Mouse (Mus musculus): Measurements from ENCODE around the gene Tmem196. TPM values are rescaled to one million over a fixed set of nuclear protein-coding genes. Genes with fewer than 3 reads are reported as not detected.

The Tmem196 gene
- 1 to 10 TPM in 1 of 2 experiments, under 1 TPM in 1; 0.91 to 1.3 TPM for total RNA-seq (2021)
- long read RNA-seq, experiment 1, result 0 reads
- long read RNA-seq, experiment 2, partial matches to known transcripts, result 0 of 1 reads
- long read RNA-seq, experiment 2, other reads (novel, unspliced or antisense), result 0 of 1 reads

GRCm38 (mm10) chr12:119945589-119946310, at the start of gene Tmem196:
TSS of gene Tmem196 (plus strand) at chr12:119945822.
- peak in 1 of 2 experiments; percentile 12 for DNase-seq (ENCODE audit: low spot score in 2 of 2)

GRCm38 (mm10) chr12:119946311-119946692, 680 bp downstream of the Tmem196 start:
- no peak for DNase-seq (ENCODE audit: low spot score in 2 of 2)

DNA sequence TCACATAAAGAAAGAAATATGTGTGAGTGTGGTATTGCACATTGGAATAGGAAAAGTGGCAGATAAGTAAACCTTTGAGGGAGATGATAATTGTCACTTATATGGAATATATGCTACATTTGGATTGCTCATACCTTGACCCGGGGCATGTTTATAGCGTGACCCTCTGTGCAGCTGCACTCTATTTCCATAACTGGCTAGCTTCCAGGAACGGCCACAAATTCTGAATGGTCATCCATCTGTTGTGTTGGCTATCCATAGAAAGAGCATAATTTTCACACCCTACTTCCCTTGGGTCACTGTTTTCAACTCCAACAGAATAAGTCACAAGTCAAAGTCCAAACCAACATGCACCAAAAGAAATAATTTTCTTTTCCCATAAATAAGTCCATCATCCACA, 11.4 kb downstream of the Tmem196 start:
- no peak for DNase-seq (ENCODE audit: low spot score in 2 of 2)

GRCm38 (mm10) chr12:119960730-119961129, 15.1 kb downstream of the Tmem196 start:
- peak; percentile 23 to 29 for DNase-seq (ENCODE audit: low spot score in 2 of 2)

- DNase-seq (ENCODE audit: low spot score in 2 of 2), result no peak
These were observed 19.8 kb downstream of the Tmem196 start for GRCm38 (mm10) chr12:119965373-119965772.

DNA sequence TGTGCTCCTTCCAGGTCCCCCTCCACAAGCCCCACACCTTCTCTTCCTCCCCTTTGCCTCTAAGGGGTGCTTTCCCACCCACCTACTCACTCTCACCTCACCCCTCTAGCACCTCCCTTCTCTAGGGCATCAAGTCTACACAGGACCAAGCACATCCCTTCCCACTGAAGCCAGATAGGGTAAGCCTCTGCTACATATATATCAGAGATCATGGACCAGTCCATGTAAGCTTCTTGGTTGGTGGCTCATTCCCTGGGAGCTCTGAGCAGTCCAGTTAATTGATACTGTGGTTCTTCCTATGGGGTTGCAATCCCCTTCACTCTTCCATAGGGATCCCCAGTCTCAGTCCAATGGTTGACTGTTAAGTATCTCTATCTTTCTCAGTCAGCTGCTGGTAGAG, 24.4 kb downstream of the Tmem196 start:
- no peak for DNase-seq (ENCODE audit: low spot score in 2 of 2)

DNA sequence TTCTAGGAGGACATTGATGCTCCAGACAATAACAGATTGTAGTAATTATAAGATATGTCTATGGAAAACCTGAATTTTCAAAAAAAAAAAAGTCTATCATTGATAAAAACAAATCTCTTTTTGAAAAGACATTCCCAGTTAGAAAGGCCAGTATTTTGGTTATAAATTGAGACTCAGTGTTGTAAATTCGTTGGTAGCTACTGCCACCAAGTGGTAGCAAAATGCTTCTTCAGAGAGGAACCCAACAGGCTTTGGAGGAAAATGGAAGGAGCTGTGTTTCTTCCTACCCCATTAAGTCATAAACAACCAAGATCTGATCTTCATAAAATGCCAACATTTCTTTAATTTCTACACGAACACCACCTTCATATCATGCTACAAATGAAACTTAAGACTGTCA, 36.1 kb downstream of the Tmem196 start:
- peak in 1 of 2 experiments; percentile 14 for DNase-seq (ENCODE audit: low spot score in 2 of 2)

DNA sequence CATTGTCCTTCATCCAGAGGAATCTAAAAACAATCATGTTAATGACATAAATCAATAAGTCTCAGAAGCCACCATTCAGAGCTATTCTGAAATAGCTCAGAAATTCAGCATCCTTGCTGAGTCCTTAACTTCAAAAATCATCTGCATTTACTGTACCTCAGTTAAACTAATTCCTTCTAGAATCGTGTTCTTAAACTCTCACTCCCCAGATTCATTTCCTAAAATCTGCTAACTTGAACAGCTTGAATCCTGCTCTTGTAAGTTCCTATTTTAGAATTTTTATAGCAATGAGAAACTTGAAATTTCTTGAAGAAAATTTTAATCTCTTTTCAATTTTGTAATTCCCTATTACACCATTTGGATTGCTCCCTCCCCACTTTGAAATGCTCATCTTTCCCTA, 52.6 kb downstream of the Tmem196 start:
- no peak for DNase-seq (ENCODE audit: low spot score in 2 of 2)

DNA sequence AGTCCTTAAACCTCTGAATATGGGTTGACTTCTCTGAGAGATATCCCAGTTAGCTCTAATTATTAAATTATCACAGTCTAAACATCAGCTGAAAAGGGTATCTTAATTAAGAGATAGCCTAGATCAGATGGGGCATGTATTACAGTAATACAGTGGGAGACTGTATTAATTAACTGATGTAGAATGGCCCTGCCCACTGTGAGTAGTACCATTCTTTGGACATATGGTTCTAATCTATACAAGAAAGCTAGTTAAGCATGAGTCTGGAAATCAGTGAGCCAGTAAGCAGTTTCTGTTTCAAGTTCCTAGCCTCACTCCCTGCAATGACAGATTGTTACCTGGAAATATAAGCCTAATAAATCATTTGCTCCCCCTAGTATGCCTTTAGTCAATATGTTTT, 58.7 kb downstream of the Tmem196 start:
- no peak for DNase-seq (ENCODE audit: low spot score in 2 of 2)

GRCm38 (mm10) chr12:120014768-120015167, 69.1 kb downstream of the Tmem196 start:
- DNase-seq (ENCODE audit: low spot score in 2 of 2), result no peak

- no peak for DNase-seq (ENCODE audit: low spot score in 2 of 2)
These were observed 69.6 kb downstream of the Tmem196 start for GRCm38 (mm10) chr12:120015201-120015600.

- DNase-seq (ENCODE audit: low spot score in 2 of 2), result peak; percentile 9 to 36
These were observed 82.7 kb downstream of the Tmem196 start for GRCm38 (mm10) chr12:120028089-120028959.

Data from gastrocnemius, postnatal 4 days (tissue).